In genomic region chr4:152027524-152027923, GRCm38 (mm10) we compare ENCODE assay signal across 7 mouse cellular contexts. TPM values are rescaled to one million over a fixed set of nuclear protein-coding genes. Genes with fewer than 3 reads are reported as not detected.
DNase-seq lines count a peak whose midpoint lies in the region; ATAC-seq lines count a peak whose summit lies in the region.

Zbtb48 (minus strand) TSS chr4:152027671.

- H3K9me3 ChIP-seq in intestine, embryonic 16.5 days (ENCODE audit: control insufficient read depth, low read length): no peaks in the 10 kb centered on the region
- H3K9me3 ChIP-seq in midbrain, embryonic 11.5 days (ENCODE audit: control insufficient read depth, low read length): no peaks in the 10 kb centered on the region

- intact Hi-C loops in left cerebral cortex, postnatal 36 days (cut with DNase I): no loop called here

- H3K4me2 ChIP-seq in intestine, embryonic 16.5 days (ENCODE audit: low read depth, low read length): peak within 1 kb of the TSS; percentile 96
- peak within 1 kb of the TSS; percentile 97 for H3K4me2 ChIP-seq in midbrain, embryonic 11.5 days

- H3K4me3 ChIP-seq in intestine, embryonic 16.5 days (ENCODE audit: low read length): peak within 1 kb of the TSS; percentile 82
- H3K4me3 ChIP-seq in midbrain, embryonic 11.5 days (ENCODE audit: low read depth, low read length): peak within 1 kb of the TSS; percentile 74

- H3K27me3 ChIP-seq in intestine, embryonic 16.5 days (replicated peaks; ENCODE audit: control insufficient read depth, insufficient read depth, low read length): no peaks in the 10 kb centered on the region
- H3K27me3 ChIP-seq in midbrain, embryonic 11.5 days (ENCODE audit: control insufficient read depth, insufficient read depth, low read length): no peaks in the 10 kb centered on the region

- H3K36me3 ChIP-seq in intestine, embryonic 16.5 days (ENCODE audit: control insufficient read depth, insufficient read depth, low read length): no peaks in the 10 kb centered on the region
- peaks cover 3% of the 10 kb centered on the region; the same call in 1 of the 2 replicates for H3K36me3 ChIP-seq in midbrain, embryonic 11.5 days (ENCODE audit: control insufficient read depth, insufficient read depth, low read length)

- H3K27ac ChIP-seq in intestine, embryonic 16.5 days (ENCODE audit: low read length): peak within 1 kb of the TSS; percentile 63
- no peak within 1 kb of the TSS for H3K27ac ChIP-seq in midbrain, embryonic 11.5 days (ENCODE audit: low read depth, low read length)

- DNase-seq in adrenal gland, adult 8-10 months: peak; percentile 97
- DNase-seq in embryo, embryonic 9.5 days (ENCODE audit: extremely low spot score): peak; percentile 95
- peak; percentile 88 to 96 for DNase-seq in gastrocnemius, postnatal 4 days (ENCODE audit: low spot score in 2 of 2)
- DNase-seq in left cerebral cortex, postnatal 36 days (ENCODE audit: low spot score in 2 of 2): peak; percentile 96 to 97
- DNase-seq in midbrain, embryonic 11.5 days (ENCODE audit: low spot score, missing footprints): peak; percentile 98
- DNase-seq in skeletal muscle tissue, adult 2 months (ENCODE audit: low read depth, low spot score): peak; percentile 91

- peak within 1 kb of the TSS; percentile 78 for H3K9ac ChIP-seq in intestine, embryonic 16.5 days (ENCODE audit: low read depth, low read length)
- H3K9ac ChIP-seq in midbrain, embryonic 11.5 days (ENCODE audit: low read length): peak within 1 kb of the TSS; percentile 76

- H3K4me1 ChIP-seq in intestine, embryonic 16.5 days (ENCODE audit: control insufficient read depth, insufficient read depth, low read length): peaks cover 27% of the 10 kb centered on the region
- H3K4me1 ChIP-seq in midbrain, embryonic 11.5 days (ENCODE audit: control insufficient read depth, insufficient read depth, low read length): peaks cover 23% of the 10 kb centered on the region

- ATAC-seq in intestine, embryonic 16.5 days: peak; percentile 98
- peak; percentile 98 for ATAC-seq in midbrain, embryonic 11.5 days (ENCODE audit: low FRiP score)

- under 1% methylated on average over 35 of the region's 35 CpGs for WGBS in intestine, embryonic 16.5 days
- WGBS in midbrain, embryonic 11.5 days: under 1% methylated on average over 35 of the region's 35 CpGs

RNA-seq across cellular contexts. Expression of gene Zbtb48, which starts in this region (rescaled TPM):
- 10 to 100 TPM in 3 of 4 experiments, 1 to 10 TPM in 1; 7.1 to 17.4 (median 13.7) TPM for total RNA-seq in adrenal gland, adult 8-10 months (2022)
- 1 to 10 TPM; 5.5 to 5.7 TPM for total RNA-seq in gastrocnemius, postnatal 4 days (2021)
- polyA plus RNA-seq in intestine, embryonic 16.5 days (2015; fragmentation: Nextera tagmentation; extraction: Ambion mirVana): 13.5 and 16.6 TPM in 2 replicates
- 10 to 100 TPM; 10.3 to 13.3 TPM for total RNA-seq in left cerebral cortex, postnatal 36 days (2021)
- polyA plus RNA-seq in midbrain, embryonic 11.5 days (2014; fragmentation: Nextera tagmentation; extraction: Ambion mirVana): 21.1 and 22.5 TPM in 2 replicates
